Mouse (Mus musculus): ENCODE measurements around the gene Clk2.

Clk2 gene

DNA sequence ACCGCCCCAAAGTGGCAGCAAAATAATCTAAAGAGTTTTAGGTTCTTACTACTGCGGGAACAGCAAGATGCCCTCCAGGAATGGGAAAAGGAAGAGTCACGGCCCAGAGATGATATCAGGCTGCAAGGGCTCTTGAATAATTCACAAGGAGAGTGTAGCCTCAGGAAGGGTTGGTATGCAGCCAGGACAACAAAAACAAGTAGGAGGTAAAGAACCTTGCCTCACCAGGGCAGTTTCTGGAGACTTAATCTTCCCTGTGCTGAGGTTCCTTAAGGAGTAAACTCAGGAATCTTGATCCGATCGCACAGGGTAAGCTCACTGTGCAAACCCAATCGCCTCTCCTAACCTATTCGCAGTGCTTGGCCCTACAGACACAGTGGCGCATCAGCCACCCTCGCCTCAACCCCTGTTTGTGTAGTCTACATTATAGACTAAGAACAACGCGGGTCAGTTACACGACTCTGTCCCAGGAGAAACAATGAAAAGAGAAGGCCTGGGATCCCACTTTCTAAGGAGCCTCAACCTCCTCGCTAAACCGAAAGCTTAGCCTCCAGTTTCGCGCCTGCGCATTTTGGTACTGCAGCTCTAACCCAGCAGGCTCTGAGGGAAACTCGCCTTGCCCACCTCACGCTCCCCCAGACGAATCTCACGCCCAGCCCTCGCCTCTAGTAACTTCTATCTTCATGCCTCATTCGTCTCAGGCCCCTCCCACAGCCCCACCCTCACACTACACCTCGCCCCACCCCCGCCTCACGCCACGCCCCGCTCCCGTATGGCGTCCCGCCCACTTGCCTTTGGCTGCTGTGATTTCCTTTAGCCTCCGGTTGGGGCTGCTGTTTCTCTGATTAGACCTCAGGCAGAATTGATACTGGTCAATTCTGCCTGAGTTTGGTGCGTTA lies 31.6 kb downstream of the Clk2 start:
- ChIA-PET POLR2A (interaction anchor here (0.5 to 2.0 kb wide), 23 partner anchors 8 to 717 kb away, joined by 3 to 7 read pairs (median 3); partner anchors contain the start of genes Fam189b (in 3 of the 4), Fdps (in 2 of the 4), Gm43738 (in 1 of the 4) and Il6ra (in 1 of the 4)), CTCF (interaction anchor here (0.6 to 1.4 kb wide), 8 partner anchors 10 to 247 kb away, joined by 3 to 8 read pairs (median 3); no protein-coding TSS in a partner anchor)

DNA sequence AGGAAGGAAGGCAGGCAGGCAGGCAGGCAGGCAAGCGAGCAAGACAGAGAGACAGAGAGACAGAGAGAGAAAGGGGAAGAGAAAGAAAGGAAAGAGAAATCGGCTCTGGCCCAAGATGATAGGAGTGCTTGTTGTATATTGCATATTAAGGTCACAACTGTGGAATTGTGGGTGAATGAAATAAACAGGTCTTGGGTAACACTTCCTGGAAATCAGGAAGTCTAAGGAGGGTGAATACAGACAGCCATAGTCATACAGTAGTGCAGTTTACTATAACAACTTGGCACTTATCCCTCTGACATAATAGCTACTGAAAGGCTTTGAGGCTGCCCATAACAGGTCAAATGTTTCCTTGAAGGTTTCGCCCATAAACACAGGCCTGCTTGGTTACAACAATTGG lies 35.2 kb downstream of the Clk2 start:
- POLR2A ChIA-PET = interaction anchor here in 2 of 4 experiments (0.7 to 4.8 kb wide), 7 partner anchors 8 to 511 kb away, joined by 3 to 31 read pairs (median 9); partner anchors contain the start of genes Mtx1 (in 1 of the 2) and Thbs3 (in 1 of the 2)
- CTCF ChIA-PET = interaction anchor here in 1 of 4 experiments (0.7 kb wide), 2 partner anchors 14 to 49 kb away, joined by 3 read pairs; no protein-coding TSS in a partner anchor

DNA sequence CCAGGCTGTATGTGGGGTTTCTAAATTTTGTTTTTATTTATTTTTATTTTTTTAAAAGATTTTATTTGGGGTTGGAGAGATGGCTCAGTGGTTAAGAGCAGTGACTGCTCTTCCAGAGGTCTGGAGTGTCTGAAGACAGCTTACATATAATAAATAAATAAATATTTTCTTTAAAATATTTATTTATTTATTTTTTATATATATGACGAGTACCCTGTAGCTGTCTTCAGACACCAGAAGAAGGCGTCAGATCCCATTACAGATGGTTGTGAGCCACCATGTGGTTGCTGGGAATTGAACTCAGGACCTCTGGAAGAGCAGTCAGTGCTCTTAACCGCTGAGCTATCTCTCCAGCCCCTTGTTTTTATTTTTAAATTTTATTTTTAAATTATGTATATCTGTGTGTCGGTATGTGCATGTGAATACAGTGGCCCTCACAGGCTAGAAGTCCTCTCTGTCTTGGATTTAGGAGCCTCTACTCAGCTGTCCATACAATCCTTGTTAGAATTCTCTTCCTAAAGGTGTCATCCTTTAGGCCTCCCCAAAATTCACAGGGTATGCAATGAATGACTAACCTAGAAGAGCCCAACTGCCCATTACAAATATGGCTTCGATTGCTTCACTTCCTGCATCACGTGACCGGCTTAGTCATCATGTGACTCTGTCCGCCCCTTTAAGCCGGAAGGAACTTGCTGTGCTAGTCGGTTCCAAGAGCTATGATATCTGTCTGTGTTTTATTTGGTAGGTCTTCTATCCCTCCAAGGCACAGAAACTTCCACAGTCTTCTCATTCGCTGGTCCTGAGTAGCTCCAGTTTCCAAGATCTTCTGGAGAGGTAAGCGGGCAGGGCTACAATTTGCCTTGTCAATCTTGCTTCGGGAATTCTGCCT lies 37.9 kb downstream of the Clk2 start, which contains the start of gene Gba:
Gene Gba, plus strand, starts transcription at position 676 of the 889 bp plus-strand sequence.
- ChIA-PET POLR2A (interaction anchor here (0.5 to 4.8 kb wide), 30 partner anchors 8 to 914 kb away, joined by 3 to 31 read pairs (median 4); partner anchors contain the start of genes Scamp3 (in 2 of the 4), Thbs3 (in 2 of the 4), Clk2 (in 1 of the 4) and Fam189b (in 1 of the 4)), CTCF (interaction anchor here in 2 of 4 experiments (0.7 to 1.0 kb wide), 2 partner anchors 9 to 754 kb away, joined by 3 read pairs; no protein-coding TSS in a partner anchor)

DNA sequence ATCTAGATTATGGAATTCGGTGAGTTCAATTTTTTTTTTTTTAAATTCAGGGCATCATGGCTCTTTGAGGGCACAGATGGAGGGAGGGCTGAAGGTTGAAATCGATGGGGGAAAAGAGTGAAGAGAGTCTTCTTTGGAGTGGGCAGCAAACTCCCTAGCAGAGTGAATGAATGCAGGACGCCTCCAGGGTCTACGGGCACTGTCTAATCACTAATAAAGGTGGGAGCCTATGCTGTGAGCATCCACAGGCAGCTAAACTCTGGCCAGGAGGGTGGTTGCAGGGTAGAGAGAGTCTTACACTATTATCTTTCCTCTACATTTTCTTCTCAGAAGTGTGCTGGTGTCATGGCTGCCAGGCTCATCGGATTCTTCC lies 38.5 kb downstream of the Clk2 start:
- CTCF ChIA-PET = interaction anchor here in 2 of 4 experiments (0.5 to 0.7 kb wide), 3 partner anchors 91 to 1196 kb away, joined by 3 to 6 read pairs (median 4); no protein-coding TSS in a partner anchor
- POLR2A ChIA-PET = interaction anchor here (0.5 to 4.8 kb wide), 29 partner anchors 7 to 915 kb away, joined by 3 to 31 read pairs (median 4); partner anchors contain the start of genes Scamp3 (in 2 of the 4), Thbs3 (in 2 of the 4), Clk2 (in 1 of the 4) and Fam189b (in 1 of the 4)

DNA sequence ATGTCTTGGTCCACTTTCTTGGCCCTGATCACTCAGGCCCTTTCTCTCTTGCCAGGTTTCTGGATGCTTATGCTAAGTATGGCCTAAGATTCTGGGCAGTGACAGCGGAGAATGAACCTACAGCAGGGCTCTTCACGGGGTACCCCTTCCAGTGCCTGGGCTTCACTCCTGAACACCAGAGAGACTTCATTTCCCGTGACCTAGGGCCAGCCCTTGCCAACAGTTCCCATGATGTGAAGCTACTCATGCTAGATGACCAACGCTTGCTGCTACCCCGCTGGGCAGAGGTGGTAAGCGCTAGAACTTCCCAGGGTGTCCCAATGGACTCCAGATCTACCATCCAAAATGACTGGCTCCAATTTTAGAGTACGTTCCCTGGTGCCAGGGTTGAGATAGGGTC lies 41.5 kb downstream of the Clk2 start:
- POLR2A ChIA-PET = interaction anchor here (0.5 to 1.4 kb wide), 6 partner anchors 8 to 250 kb away, joined by 3 to 5 read pairs (median 3); partner anchors contain the start of genes Fam189b (in 1 of the 4) and Thbs3 (in 1 of the 4)
- CTCF ChIA-PET = interaction anchor here in 1 of 4 experiments (1.5 kb wide), 1 partner anchor 40 kb away, joined by 3 read pairs; the partner anchor contains the start of genes Krtcap2 and Trim46

DNA sequence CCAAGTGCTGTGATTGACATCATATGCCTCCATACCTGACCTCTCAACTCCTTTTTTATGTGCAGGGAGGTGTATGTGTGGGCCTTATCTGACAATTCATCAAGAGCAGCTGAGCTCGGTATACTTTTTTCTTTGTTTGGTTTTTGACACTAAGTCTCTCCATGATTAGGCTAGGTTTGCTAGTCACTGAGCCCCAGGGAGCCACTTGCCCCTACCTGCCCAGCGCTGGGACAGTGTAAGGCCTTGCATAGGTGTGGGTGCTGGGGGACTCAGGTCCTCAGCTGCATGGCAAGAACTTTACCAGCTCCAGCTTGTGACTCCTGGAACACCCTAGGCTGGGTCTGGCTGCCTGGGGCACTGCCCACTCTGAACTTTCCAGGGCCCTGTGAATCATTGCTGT lies 42.1 kb downstream of the Clk2 start:
- CTCF ChIA-PET = interaction anchor here in 1 of 4 experiments (1.5 kb wide), 1 partner anchor 39 kb away, joined by 3 read pairs; the partner anchor contains the start of genes Krtcap2 and Trim46

DNA sequence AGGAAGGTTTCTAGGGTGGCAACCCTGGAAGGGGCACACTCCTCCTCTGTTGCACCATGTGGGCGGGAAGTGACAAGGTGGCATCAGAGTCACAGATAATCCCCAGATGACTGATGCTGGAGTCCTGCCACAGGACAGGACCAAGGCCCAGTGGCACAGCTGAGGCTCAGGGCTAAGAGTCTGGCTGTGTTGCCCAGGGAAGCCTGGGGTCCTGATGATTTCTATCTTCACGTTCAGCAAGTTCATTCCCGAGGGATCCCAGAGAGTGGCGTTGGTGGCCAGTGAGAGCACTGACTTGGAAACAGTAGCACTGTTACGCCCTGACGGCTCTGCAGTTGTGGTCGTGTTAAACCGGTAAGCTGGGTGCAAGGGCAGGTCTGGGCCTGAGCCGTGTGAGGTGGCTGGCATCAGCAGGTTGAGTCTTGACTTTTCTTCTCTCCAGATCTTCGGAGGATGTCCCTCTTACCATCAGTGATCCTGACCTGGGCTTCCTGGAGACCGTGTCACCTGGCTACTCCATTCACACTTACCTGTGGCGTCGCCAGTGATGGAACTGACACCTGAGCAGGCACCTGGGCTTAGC lies 43.6 kb downstream of the Clk2 start:
- ChIA-PET POLR2A (interaction anchor here in 2 of 4 experiments (0.9 to 2.2 kb wide), 6 partner anchors 12 to 31 kb away, joined by 3 to 6 read pairs (median 4); partner anchors contain the start of genes Scamp3 (in 2 of the 2) and Fam189b (in 1 of the 2)), CTCF (no interaction called here)

More for the DNA sequence above, 42.1 kb downstream of the Clk2 start:
- POLR2A ChIA-PET = interaction anchor here in 3 of 4 experiments (0.5 to 1.6 kb wide), 6 partner anchors 8 to 249 kb away, joined by 3 to 5 read pairs (median 3); partner anchors contain the start of genes Fam189b (in 1 of the 3) and Thbs3 (in 1 of the 3)

DNA sequence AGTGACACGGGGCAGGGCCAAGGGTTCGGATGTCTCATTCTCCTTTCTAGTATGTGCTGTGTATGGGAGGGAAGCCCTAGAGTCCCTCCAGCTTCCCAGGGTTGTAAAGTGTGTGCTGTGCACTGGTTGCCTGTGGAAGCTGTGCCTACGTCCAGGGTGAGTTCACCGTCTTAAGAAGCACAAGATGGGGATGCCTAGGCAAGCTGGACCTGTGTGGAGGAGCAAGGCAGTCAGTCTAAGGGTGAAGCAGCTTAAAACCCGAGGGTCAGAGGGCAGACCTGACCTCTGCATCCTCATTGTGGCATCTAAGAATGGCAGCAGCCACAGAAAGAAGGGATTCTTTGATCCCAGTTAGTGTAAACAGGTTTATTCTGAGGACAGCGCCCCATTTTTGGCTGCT lies 44.1 kb downstream of the Clk2 start:
- POLR2A ChIA-PET = interaction anchor here in 2 of 4 experiments (0.9 to 4.1 kb wide), 7 partner anchors 13 to 73 kb away, joined by 3 to 19 read pairs (median 4); partner anchors contain the start of genes Scamp3 (in 2 of the 2) and Fam189b (in 1 of the 2)
- CTCF ChIA-PET = interaction anchor here in 1 of 4 experiments (0.8 kb wide), 1 partner anchor 84 kb away, joined by 3 read pairs; no protein-coding TSS in a partner anchor

DNA sequence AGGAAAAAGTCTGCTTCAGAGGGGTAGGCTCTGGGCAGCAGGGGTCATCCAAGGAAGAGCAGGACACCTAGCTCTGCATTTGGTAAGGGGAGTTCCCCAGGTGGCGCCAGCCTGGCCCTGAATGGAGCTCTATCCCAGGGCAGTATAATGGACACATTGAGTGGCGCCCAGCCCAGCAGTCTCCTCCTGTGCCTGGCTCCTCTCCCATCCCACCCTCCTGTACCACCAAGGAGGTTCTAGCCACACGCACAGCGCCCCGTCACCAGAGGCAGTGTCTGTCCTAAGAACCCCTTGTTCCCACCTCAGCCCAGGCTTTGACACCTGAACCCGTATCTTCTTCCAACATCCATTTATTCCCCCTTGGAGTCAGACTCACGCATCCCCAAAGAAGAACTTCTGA lies 45.1 kb downstream of the Clk2 start:
- POLR2A ChIA-PET = interaction anchor here in 3 of 4 experiments (0.6 to 4.1 kb wide), 14 partner anchors 8 to 117 kb away, joined by 3 to 19 read pairs (median 4); partner anchors contain the start of genes Fam189b (in 1 of the 3), Gba (in 1 of the 3), Mtx1 (in 1 of the 3) and Rusc1 (in 1 of the 3)
- CTCF ChIA-PET = interaction anchor here in 1 of 4 experiments (1.0 kb wide), 1 partner anchor 16 kb away, joined by 3 read pairs; no protein-coding TSS in a partner anchor

DNA sequence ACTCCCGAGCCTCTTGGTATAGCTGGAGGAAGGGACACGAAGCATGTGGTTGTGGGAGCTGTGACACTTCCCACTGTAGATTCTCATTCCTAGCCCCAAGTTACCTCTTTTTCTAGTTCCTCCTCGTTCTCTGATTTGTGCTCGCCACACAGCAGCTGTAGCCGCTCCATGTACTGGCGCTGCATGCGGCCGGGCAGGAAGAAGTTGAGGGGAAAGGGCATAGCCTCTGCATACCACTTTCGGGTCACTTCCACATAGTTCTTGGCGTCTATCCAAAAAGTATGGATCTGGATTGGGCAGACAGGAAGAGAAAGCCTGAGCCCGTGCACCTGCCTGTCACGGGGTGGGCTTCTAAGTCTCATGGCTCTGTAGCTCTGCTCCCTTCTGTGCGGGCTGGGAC lies 45.6 kb downstream of the Clk2 start:
- ChIA-PET CTCF (interaction anchor here in 2 of 4 experiments (0.6 to 1.0 kb wide), 2 partner anchors 16 to 26 kb away, joined by 3 read pairs; no protein-coding TSS in a partner anchor), POLR2A (interaction anchor here in 3 of 4 experiments (0.8 to 4.1 kb wide), 18 partner anchors 9 to 117 kb away, joined by 3 to 19 read pairs (median 4); partner anchors contain the start of genes Clk2 (in 1 of the 3), Fam189b (in 1 of the 3), Gba (in 1 of the 3) and Krtcap2 (in 1 of the 3))

DNA sequence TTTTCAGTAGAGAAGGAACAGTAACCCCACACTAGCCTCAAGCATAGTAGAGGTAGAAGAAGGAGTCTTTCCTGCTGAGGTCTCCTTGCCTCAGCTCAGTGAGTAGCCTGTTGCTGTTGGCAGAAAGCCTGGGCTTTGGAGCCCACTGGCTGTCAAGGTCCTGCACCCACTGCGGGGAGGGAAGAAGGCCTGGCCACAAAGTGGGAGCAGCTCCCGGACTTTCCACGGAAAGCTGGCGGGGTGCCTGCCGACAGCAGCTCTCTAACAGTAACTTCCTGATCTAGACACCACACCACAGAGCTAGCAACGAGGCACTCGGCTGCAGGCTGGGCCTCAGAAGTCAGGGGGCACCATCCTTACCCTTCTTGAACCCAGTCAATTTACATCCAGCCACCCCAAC lies 46.1 kb downstream of the Clk2 start:
- ChIA-PET CTCF (interaction anchor here in 1 of 4 experiments (0.6 kb wide), 1 partner anchor 26 kb away, joined by 3 read pairs; no protein-coding TSS in a partner anchor), POLR2A (interaction anchor here in 3 of 4 experiments (0.6 to 4.1 kb wide), 19 partner anchors 8 to 118 kb away, joined by 3 to 19 read pairs (median 4); partner anchors contain the start of genes Fam189b (in 2 of the 3), Gba (in 2 of the 3), Clk2 (in 1 of the 3) and Krtcap2 (in 1 of the 3))

DNA sequence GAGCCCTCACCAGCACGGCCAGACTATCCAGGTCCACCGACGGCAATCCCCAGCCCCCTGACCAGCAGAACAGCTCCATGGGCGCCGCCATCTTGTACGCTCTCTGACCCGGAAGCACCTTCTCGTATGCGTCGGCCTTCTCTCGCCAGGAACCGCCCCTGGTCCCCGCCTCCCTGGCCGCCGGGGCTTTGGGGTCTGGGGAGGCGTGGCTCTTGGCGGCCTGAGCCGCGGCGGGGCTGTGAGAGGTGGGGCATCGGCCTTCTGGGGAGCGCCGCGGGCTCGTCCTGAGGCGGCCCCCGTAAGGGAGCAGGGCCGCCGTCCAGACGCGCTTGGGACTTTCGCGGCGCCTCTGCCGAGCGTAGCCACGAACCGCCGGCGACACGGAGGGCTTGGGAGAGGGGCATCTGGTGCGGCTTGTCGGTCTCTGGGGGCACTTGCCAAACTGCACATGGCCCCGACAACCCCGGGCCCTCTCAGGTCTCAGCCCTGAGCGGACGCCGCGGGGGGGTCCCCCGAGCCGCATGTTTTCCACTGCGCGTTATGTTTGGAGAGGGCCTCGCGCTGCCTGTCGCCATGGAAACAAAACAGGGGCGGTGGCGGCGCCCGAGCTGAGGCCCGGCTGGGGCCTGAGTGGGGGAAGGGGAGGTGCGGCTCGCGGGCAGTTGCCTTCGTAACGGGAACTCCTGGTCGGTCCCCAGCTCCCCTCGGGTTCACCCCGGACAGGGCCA lies 49.4 kb downstream of the Clk2 start:
- ChIA-PET POLR2A (interaction anchor here (0.5 to 3.8 kb wide), 49 partner anchors 8 to 868 kb away, joined by 3 to 58 read pairs (median 4); partner anchors contain the start of genes Gba (in 4 of the 4), Scamp3 (in 3 of the 4), Mtx1 (in 2 of the 4) and Cks1b (in 1 of the 4)), CTCF (interaction anchor here in 3 of 4 experiments (0.6 to 2.0 kb wide), 9 partner anchors 12 to 107 kb away, joined by 3 to 17 read pairs (median 3); partner anchors contain the start of gene Fam189b (in 1 of the 3))

DNA sequence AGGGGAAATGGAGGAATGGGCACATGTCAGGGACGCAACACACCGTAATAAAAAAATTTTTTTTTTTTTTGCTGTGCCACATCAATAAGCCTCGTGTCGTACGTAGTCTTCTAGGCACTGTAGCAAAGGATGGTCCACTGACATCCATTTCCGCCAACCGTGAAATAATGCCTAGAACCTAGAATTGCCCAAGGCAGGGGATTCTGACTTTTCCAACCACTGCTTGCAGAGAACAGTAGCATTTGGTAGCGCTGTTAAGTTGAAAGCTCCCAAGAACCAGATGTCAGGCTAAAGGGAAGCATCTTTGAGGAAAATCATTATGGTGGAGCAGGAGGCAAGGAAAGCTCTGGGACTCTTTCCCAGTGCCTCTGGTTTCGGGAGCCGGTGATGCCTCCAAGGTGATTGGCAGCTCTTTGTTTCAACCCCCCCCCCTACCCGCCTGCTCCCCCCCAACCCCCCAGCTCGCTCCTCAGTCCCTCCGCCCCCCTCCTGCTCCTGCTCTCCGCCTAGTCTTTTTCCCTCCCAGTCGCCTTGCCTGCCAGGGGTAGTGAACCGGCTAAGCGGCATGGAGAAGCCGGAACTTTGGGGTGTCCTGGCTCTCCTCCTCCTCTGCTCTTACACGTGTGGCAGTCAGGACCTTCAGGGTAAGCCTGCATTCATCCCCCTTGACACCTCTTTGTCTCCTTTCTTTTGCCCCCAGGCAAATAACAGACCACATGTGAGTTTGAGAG lies 50.3 kb downstream of the Clk2 start, which contains the start of gene Thbs3:
Gene Thbs3, plus strand, starts transcription at position 500 of the 731 bp plus-strand sequence.
- ChIA-PET CTCF (interaction anchor here in 3 of 4 experiments (0.6 to 2.0 kb wide), 11 partner anchors 11 to 482 kb away, joined by 3 to 17 read pairs (median 4); no protein-coding TSS in a partner anchor), POLR2A (interaction anchor here (0.7 to 3.8 kb wide), 30 partner anchors 8 to 306 kb away, joined by 3 to 58 read pairs (median 4); partner anchors contain the start of genes Gba (in 4 of the 4), Mtx1 (in 2 of the 4), Scamp3 (in 2 of the 4) and Cks1b (in 1 of the 4))

DNA sequence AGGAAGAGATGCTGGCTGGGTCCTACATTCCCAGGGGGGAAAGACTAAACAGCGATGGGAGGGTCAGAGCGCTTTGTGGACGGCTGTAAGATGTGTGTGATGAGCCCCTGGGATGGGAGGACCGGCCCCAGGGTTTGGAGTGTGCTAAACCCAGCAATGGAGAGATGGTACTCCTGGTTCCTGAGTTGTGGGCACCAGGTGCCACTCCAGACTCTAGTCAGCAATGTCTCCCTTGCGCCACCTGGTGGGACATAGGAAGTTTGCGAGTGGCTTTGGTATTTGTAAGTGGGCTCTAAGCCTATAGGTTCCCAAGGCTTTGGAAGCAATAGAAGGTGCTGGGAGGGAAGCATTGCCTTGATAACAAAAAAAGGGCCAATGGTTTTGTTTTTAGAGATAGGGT lies 51.3 kb downstream of the Clk2 start:
- POLR2A ChIA-PET = interaction anchor here in 3 of 4 experiments (2.5 to 3.8 kb wide), 3 partner anchors 10 to 13 kb away, joined by 18 to 31 read pairs (median 30); partner anchors contain the start of gene Gba (in 2 of the 3)
- CTCF ChIA-PET = interaction anchor here in 1 of 4 experiments (1.9 kb wide), 1 partner anchor 27 kb away, joined by 5 read pairs; no protein-coding TSS in a partner anchor

All from embryonic stem cell, embryonic (primary cell).